Mouse (Mus musculus): ENCODE measurements around the gene Nell1.

DNA sequence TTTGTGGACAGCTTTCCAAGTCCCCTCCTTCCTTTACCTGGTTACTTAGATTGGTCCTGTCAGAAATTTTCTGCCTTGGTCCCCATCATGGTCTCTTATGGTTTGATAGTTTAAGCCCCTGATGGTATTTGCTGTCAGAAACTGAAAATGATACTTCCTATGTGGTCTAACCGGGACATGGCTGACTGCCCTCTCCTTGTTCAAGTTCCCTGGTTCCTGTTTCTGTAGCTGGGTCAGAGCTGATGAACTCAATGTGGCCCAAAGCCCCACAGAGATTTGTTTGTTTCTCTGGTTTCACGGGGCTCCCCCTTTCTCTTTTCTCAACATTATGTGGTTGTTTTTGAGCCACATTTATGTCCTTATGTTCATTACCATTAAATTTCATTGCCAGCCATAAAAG is 30.6 kb downstream of the Nell1 start:
- TF ChIP-seq CTCF (IDR thresholded peaks at IDR 0.05; ENCODE audit: low read depth) (no peak), EP300 (IDR thresholded peaks at IDR 0.05; ENCODE audit: low read depth) (no peak)
